Mouse (Mus musculus) cerebellum, postnatal 4 days (tissue): ENCODE results near the gene Vgll4.

Experiments used
- DNase-seq, 2 experiments: peaks; one replicate each; pipeline ENCODE4 v3.0.0; 2022; ENCODE audit warnings: low spot score in 2 of 2, mixed read lengths in 1 of 2

Gene Vgll4

GRCm38 (mm10) chr6:114871010-114871660 lies 98.7 kb downstream of the Vgll4 start:
- DNase-seq: no peak

- no peak for DNase-seq
These were observed 100.2 kb downstream of the Vgll4 start for GRCm38 (mm10) chr6:114869501-114870076.

DNA sequence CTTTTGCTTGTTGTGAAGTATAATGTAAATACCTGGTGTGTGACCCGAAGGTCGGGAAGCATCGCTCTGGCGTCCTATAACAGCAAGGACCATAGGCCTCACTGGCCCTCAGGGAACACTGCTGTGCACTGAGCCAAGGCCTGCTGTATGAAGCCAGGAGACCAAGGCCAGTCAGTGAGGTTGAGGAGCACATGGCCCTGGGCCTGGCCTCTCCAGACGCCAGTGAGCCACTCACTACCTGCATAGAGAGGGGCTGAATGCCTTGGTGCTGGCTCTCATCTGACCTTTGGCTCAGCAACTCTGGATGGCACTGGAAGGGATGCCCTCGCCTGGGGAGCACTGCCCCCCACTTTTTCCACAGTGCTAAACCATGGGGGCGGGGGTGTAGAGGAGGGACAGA lies 101.1 kb downstream of the Vgll4 start:
- DNase-seq: no peak

GRCm38 (mm10) chr6:114866619-114867018 lies 103.2 kb downstream of the Vgll4 start:
- no peak for DNase-seq

DNA sequence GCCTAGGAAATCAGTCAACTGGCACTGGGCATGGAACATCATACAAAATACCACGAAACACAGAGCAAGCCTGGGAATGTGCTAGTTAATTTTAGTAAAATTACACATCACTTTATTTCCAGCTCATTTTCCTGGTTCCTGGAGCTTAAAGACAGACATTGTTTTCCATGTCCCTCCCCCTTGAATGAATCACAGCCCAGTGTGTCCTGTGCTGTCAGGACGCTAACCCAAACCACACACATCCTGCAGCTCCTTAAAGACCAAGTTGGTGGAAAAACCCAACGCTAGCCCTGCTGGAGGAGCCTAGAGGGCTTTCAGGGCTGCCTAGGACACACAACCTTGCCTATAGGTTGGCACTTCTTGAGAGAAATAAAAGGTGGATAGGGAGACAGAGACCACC lies 103.7 kb downstream of the Vgll4 start:
- DNase-seq: no peak

DNA sequence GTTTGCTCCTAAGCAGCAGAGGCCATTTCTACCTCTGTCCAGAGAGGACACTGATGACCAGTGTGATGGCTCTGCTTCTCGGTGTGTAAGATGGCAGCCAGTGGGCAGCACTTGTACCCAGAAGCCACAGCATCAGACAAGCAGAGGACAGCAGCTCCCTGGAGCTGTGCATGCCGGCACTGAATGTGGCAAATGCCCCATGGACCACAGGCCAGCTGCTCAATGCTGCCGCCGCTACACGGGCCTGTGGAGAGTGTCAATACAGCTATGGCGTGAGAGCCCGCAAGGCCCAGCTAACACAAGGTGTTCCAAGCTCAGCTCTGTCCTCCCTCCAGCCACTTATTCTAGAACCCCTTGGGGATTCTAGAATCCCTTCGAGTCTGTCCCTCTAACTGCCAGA lies 105.4 kb downstream of the Vgll4 start:
- DNase-seq: no peak

DNA sequence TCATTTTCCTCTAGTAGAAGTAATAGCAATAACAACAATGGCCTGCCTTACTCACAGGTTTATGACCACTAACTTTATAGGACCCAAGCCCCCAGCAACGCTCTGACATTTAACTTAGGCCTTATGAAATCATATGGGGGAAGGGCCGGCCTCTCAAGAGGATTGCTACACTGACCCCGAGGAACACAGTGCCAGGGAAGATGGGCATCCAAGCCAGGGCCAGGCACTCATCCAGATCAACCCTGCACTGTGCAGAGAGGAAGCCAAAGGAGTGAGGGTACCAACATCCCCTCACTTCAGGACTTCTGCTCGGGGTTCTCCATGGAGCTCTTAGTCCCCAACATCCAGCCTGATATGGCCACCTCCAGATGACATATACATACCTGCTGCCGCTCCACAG lies 106.3 kb downstream of the Vgll4 start:
- no peak for DNase-seq

- DNase-seq: no peak
These were observed 107.7 kb downstream of the Vgll4 start for GRCm38 (mm10) chr6:114862046-114862445.

DNA sequence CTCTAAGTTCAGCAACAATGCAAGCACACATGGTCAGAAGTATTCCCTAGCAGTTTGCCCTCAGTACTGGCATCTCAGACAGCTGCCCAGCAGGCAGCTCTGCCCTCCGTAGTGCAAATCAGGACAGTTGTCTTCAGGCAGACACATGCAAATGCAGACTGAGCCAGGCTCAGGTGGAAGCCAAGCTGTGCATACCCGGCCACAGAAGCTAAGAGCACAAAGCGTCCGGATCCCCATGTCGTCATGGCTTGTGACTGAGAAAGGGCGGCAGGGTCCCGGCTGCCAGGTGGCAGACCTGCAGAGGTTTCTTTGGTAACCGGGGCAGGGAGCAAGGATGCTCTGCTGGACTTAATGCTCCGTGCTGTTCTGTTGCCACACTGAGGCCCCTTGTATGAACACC lies 108.2 kb downstream of the Vgll4 start:
- DNase-seq: no peak

DNA sequence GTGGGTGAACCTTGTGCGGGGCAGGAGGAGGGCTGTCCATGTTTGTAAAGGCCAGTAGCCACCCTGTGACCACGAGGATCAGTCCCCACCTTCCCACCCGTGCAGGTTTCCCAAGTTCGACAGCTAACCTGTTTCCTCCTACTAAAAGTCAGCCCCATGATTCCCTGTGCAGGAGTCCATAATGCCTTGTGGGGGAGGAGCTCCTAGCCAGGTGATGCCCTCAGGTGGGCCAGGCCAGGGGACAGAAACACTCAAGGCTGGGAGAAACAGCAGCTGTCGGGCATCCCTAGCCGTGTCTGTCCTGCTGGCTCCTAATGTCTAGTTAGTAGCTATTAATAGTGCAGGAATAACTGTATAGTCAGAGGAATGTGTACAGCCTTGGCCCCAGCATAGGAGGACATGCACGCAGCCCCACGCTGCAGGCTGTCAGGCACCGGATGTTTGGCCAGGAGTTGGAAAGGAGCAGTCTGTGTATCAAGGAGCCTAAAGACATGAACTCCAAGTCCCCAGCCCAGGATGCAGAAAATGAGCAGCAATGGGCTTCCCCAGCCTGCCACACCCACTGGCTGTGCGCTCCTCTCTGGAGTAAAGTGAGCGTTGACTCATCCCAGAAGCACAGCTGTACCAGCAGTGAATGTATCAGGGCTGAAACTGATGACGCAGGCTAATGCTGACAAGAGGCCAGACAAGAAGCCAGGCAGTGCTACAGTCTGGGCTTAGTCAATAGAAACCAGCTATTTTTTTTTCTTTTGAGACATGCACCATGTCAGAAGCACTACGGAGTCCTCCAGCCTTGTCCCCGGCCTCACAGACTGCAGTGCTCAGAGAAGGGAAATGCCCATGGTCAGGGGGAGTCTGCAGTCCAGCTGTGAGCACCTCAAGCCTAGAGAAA lies 108.9 kb downstream of the Vgll4 start:
- no peak for DNase-seq

GRCm38 (mm10) chr6:114858722-114859053 lies 111.1 kb downstream of the Vgll4 start:
- no peak for DNase-seq

DNA sequence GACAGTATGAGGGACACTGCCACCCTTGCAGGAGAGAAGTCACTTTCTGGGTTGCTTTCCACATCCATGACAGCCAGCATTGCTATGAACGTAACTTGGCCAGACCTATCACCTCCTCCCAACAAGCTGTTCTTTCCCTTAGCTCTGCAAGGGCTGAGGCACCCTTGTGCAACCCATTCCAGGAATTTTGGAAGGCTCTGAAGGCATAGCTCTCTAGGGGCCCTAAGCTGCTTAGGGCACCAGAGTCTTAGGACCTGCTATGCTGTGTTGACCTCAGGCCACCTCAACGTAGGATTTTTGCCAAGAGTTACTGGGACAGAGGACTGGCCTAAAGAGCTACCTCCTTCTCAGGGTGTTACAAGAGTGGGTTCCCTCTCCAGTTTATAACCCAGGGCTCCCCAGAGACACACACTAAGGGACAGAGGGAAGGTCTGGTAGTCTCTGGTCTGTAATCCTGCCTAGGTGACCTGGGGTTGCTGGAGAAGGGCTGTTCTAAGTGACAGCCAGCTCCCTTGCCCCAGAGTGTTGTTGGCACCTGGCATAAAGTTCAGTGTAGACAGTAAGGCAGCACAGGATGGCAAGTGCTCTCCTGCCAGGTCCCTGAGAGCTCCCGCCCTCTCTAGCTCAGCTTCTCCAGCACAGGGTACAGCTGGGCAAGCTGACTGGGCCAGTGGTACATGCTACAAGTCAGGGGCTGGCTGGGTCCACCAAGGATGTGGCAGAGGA lies 111.6 kb downstream of the Vgll4 start:
- no peak for DNase-seq

DNA sequence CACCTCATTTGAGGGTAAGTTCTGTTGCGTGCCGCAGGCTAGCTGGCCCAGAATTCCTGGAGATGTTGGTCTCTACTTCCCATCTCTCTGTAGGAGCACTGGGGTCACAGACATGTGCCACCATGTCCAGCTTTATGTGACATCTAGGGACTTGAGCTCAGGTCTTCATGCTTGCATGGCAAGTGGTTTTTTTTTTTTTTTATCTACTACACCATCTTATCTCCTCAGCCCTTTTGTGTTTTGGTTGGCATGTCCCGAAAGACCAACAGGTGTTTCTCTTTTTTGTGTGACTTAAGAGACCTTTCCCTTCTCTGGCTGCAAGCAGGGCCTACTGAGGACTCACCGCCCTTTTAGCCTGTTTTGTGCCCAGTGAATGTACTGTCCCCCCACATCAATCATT lies 113.3 kb downstream of the Vgll4 start:
- DNase-seq: no peak

GRCm38 (mm10) chr6:114855644-114856043 lies 114.2 kb downstream of the Vgll4 start:
- no peak for DNase-seq

GRCm38 (mm10) chr6:114854368-114854767 lies 115.4 kb downstream of the Vgll4 start:
- no peak for DNase-seq

GRCm38 (mm10) chr6:114852739-114853138 lies 117.1 kb downstream of the Vgll4 start:
- no peak for DNase-seq

DNA sequence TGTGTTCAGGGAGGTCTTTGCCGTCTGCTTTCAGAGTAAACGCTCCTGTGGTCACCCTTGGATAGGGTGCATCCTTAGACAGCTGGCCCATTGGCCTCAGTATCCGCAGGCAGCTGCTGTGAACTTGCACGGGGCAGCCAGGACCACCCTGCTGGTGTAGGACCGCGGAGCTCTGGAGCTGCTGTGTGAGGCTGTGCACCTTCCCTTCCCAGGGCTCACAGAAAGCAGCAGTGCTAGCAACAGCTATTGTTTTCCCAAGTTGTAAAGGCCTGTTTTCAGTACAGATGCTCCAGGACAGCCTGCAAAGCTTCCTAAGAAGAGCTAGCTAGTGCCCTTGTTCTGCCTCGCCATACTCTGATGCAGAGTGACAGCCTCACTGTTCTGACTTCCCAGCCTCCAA lies 118.1 kb downstream of the Vgll4 start:
- no peak for DNase-seq

DNA sequence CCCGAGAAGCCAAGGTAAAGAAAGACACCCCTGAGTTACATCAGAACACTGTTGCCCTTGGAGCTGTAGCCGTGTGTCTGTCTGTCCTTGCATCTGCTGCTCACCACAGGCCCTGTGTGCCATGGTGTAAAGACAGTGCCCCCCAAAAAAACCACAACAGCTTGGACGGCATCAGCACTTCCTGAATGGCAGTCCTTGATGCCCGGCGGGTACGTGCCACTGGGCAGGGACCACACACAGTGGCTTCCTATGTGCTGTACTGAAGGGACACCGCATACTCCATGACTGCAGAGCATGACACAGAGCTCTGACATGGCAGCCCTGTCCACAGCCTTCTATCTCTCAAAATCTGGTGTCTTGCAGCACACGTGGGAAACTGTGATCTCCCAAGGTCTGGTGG lies 120.0 kb downstream of the Vgll4 start:
- DNase-seq: no peak

GRCm38 (mm10) chr6:114848761-114849160 lies 121.0 kb downstream of the Vgll4 start:
- DNase-seq: no peak

- DNase-seq: no peak
These were observed 122.1 kb downstream of the Vgll4 start for GRCm38 (mm10) chr6:114847582-114848174.

- DNase-seq: no peak
These were observed 123.5 kb downstream of the Vgll4 start for GRCm38 (mm10) chr6:114846153-114846772.
